Comparison of ENCODE assay signal across 10 mouse cellular contexts in genomic region chr1:66896556-66896955, GRCm38 (mm10). TPM values are rescaled to one million over a fixed set of nuclear protein-coding genes. Genes with fewer than 3 reads are reported as not detected.
A peak's percentile ranks its signal among the peaks of the same experiment; 100 is the strongest.
DNase-seq lines count a peak whose midpoint lies in the region; ATAC-seq and TF ChIP-seq lines count a peak whose summit lies in the region.
"Had no signal": no experiment of that assay in that cellular context is flagged by ENCODE, and none has a peak within 500 bp of the region (broad histone marks: within the 10 kb centered on the region; RNA-seq: fewer than 3 reads in every experiment).

No protein-coding gene starts in this region.

- TF ChIP-seq RAD21 in CH12.LX (IDR thresholded peaks at IDR 0.05; ENCODE audit: low read depth, low read length), result no peak

- no peak for TF ChIP-seq POLR2A in CH12.LX (IDR thresholded peaks at IDR 0.05; ENCODE audit: low read depth, low read length)

- H3K4me2 ChIP-seq in CH12.LX (ENCODE audit: insufficient read depth, low read depth, poor library complexity, severe bottlenecking), result peak overlapping the region; percentile 100
- H3K4me2 ChIP-seq in heart, embryonic 16.5 days (ENCODE audit: low read depth, low read length), result peak overlapping the region; percentile 66

- peak overlapping the region; percentile 53 for H3K9ac ChIP-seq in CH12.LX (ENCODE audit: insufficient read depth, low read depth)
- peak overlapping the region; percentile 65 for H3K9ac ChIP-seq in heart, embryonic 16.5 days (ENCODE audit: low read length)

- TF ChIP-seq EP300 in CH12.LX (IDR thresholded peaks at IDR 0.05; ENCODE audit: low read length), result no peak

- 33% methylated on average over 5 of the region's 5 CpGs for WGBS in heart, embryonic 16.5 days

- peak overlapping the region; percentile 66 for H3K4me3 ChIP-seq in gastrocnemius, adult 2 months
- H3K4me3 ChIP-seq in CH12.LX (replicated peaks in 1 of 3; ENCODE audit: low read depth in 2 of 3, low read length in 2 of 3, poor library complexity in 1 of 3), result peak overlapping the region in 1 of 3 experiments; percentile 11
- H3K4me3 ChIP-seq in heart, embryonic 16.5 days (ENCODE audit: low read length), result peak overlapping the region; percentile 36

- no peak for TF ChIP-seq CTCF in gastrocnemius, adult 2 months (IDR thresholded peaks at IDR 0.05)
- TF ChIP-seq CTCF in CH12.LX (conservative IDR thresholded peaks at IDR 0.05 in 1 of 2, IDR thresholded peaks at IDR 0.05 in 1 of 2; ENCODE audit: low read depth in 2 of 2, low read length in 2 of 2), result no peak

- intact Hi-C loops in gastrocnemius, adult 2 months (cut with DNase I), result loop anchor here (1.0 to 5.0 kb wide), 3 partner anchors 34 to 96 kb away; partner anchors contain the start of gene Acadl
- intact Hi-C loops in gastrocnemius, postnatal 14 days (cut with DNase I; ENCODE audit: low total_unique reads), result no loop called here

- no peaks in the 10 kb centered on the region for H3K27me3 ChIP-seq in CH12.LX (replicated peaks)
- H3K27me3 ChIP-seq in heart, embryonic 16.5 days (ENCODE audit: control insufficient read depth, insufficient read depth, low read length), result no peaks in the 10 kb centered on the region

- peak overlapping the region; percentile 81 for H3K27ac ChIP-seq in gastrocnemius, adult 2 months
- no peak overlapping the region for H3K27ac ChIP-seq in CH12.LX (ENCODE audit: insufficient read depth, low read depth)
- peak overlapping the region; percentile 42 for H3K27ac ChIP-seq in heart, embryonic 16.5 days (ENCODE audit: low read length)

- DNase-seq in gastrocnemius, adult 2 months, result no peak
- no peak for DNase-seq in gastrocnemius, postnatal 14 days
- DNase-seq in CH12.LX (ENCODE audit: extremely low read depth), result peak; percentile 8
- no peak for DNase-seq in natural killer cell, adult 2 months (ENCODE audit: low spot score in 2 of 2)
- no peak for DNase-seq in thymus, adult 18-20 months
- DNase-seq in layer of hippocampus, postnatal 10 days (ENCODE audit: low spot score in 2 of 2), result no peak
- DNase-seq: lung, postnatal 4 days; thymus, adult 2 months had no signal

- no peaks in the 10 kb centered on the region for H3K36me3 ChIP-seq in CH12.LX (replicated peaks in 1 of 2; ENCODE audit: control insufficient read depth in 1 of 2, insufficient read depth in 1 of 2, low read length in 1 of 2)
- no peaks in the 10 kb centered on the region for H3K36me3 ChIP-seq in heart, embryonic 16.5 days (ENCODE audit: control insufficient read depth, insufficient read depth)

- H3K9me3 ChIP-seq in CH12.LX (replicated peaks; ENCODE audit: low read length), result no peaks in the 10 kb centered on the region
- no peaks in the 10 kb centered on the region for H3K9me3 ChIP-seq in heart, embryonic 16.5 days (replicated peaks; ENCODE audit: control insufficient read depth, low read length)

- ATAC-seq in heart, embryonic 16.5 days (replicated peaks; ENCODE audit: extremely low read depth, insufficient read depth, low FRiP score), result 0 out of 2 replicates have a peak, but pooled peaks have one; percentile 13
- ATAC-seq in megakaryocyte-erythroid progenitor cell, adult 5-6 weeks (replicated peaks; ENCODE audit: low FRiP score, low TSS enrichment, poor library complexity, severe bottlenecking), result peak; percentile 36; the same call in 1 of the 2 replicates

- H3K79me2 ChIP-seq in CH12.LX (replicated peaks; ENCODE audit: control insufficient read depth, extremely low read depth, insufficient read depth, poor library complexity, severe bottlenecking), result no peaks in the 10 kb centered on the region

- in situ Hi-C loops in CH12.LX (cut with MboI; ENCODE audit: low pct_ligation_motif_present, low pct_unique_long_range_greater_than_20kb, low sequenced_read_pairs), result loop anchor here (5.0 kb wide), 1 partner anchor 96 kb away; no protein-coding TSS in a partner anchor

- peaks cover 4 to 8% of the 10 kb centered on the region in 2 experiments; a peak in 2 of 4 replicates for H3K4me1 ChIP-seq in CH12.LX (ENCODE audit: control insufficient read depth in 1 of 2, insufficient read depth in 2 of 2)
- H3K4me1 ChIP-seq in heart, embryonic 16.5 days (ENCODE audit: control insufficient read depth, insufficient read depth, low read length), result peaks cover 16% of the 10 kb centered on the region

- dilution Hi-C loops in CH12.LX (cut with MboI; ENCODE audit: extremely low pct_ligation_motif_present, extremely low pct_unique_long_range_greater_than_20kb, low sequenced_read_pairs), result no loop called here

TF ChIP-seq in CH12.LX, 34 proteins besides CTCF, POLR2A, EP300 and RAD21:
- TF ChIP-seq CHD2 (IDR thresholded peaks at IDR 0.05; ENCODE audit: low read length), result no peak
- no peak for TF ChIP-seq NELFE (IDR thresholded peaks at IDR 0.05; ENCODE audit: low read depth, low read length)
- TF ChIP-seq NRF1 (IDR thresholded peaks at IDR 0.05; ENCODE audit: low read depth, low read length), result no peak
- no peak for TF ChIP-seq BHLHE40 (IDR thresholded peaks at IDR 0.05; ENCODE audit: low read depth, low read length)
- no peak for TF ChIP-seq SMC3 (IDR thresholded peaks at IDR 0.05; ENCODE audit: low read depth, low read length)
- no peak for TF ChIP-seq MYC (IDR thresholded peaks at IDR 0.05; ENCODE audit: low read depth, low read length)
- TF ChIP-seq KAT2A (IDR thresholded peaks at IDR 0.05; ENCODE audit: insufficient replicate concordance, low read length), result no peak
- TF ChIP-seq CHD1 (IDR thresholded peaks at IDR 0.05; ENCODE audit: low read depth, low read length), result no peak
- TF ChIP-seq ELF1 (IDR thresholded peaks at IDR 0.05; ENCODE audit: low read depth, low read length), result no peak
- no peak for TF ChIP-seq RCOR1 (conservative IDR thresholded peaks at IDR 0.05; ENCODE audit: low read depth, low read length)
- no peak for TF ChIP-seq HCFC1 (IDR thresholded peaks at IDR 0.05; ENCODE audit: low read depth, low read length)
- no peak for TF ChIP-seq JUND (conservative IDR thresholded peaks at IDR 0.05; ENCODE audit: low read depth, low read length)
- TF ChIP-seq TBP (conservative IDR thresholded peaks at IDR 0.05; ENCODE audit: low read depth, low read length), result no peak
- no peak for TF ChIP-seq MEF2A (IDR thresholded peaks at IDR 0.05; ENCODE audit: borderline replicate concordance, low read depth, low read length)
- no peak for TF ChIP-seq ZKSCAN1 (IDR thresholded peaks at IDR 0.05; ENCODE audit: borderline replicate concordance, low read depth, low read length)
- no peak for TF ChIP-seq ZC3H11A (IDR thresholded peaks at IDR 0.05; ENCODE audit: low read depth, low read length)
- no peak for TF ChIP-seq JUN (IDR thresholded peaks at IDR 0.05; ENCODE audit: insufficient read depth, low read depth, low read length)

RNA-seq across cellular contexts. Expression of gene Acadl, which starts 33.5 kb away (rescaled TPM):
- total RNA-seq in gastrocnemius, adult 2 months (2021), result 100 to 1,000 TPM; 186 to 398 TPM
- 100 to 1,000 TPM; 267 to 388 TPM for total RNA-seq in gastrocnemius, postnatal 14 days (2021)
- total RNA-seq in CH12.LX (2012; rRNA removed) (18.8 and 24.7 TPM in 2 replicates), CH12.LX (2014; rRNA removed) (26.2 and 28.4 TPM in 2 replicates)
- 58.9 and 62.6 TPM in 2 replicates for polyA plus RNA-seq in CH12.LX (2012; ENCODE audit: insufficient read length, low read depth)
- 864 and 927 TPM in 2 replicates for polyA plus RNA-seq in heart, embryonic 16.5 days (2015; fragmentation: Nextera tagmentation; extraction: Ambion mirVana)
- total RNA-seq in megakaryocyte-erythroid progenitor cell, adult 5-6 weeks (2014; fragmentation: Nextera tagmentation), result 85.6 and 91.2 TPM in 2 replicates
- 84.5 and 85.8 TPM in 2 replicates for total RNA-seq in megakaryocyte-erythroid progenitor cell, adult 5-6 weeks (2017)
- total RNA-seq in layer of hippocampus, postnatal 10 days (2021), result 10 to 100 TPM; 38.1 to 42.5 TPM

RNA-seq across cellular contexts. Expression of gene Myl1, which starts 48.6 kb away (rescaled TPM):
- over 10,000 TPM; 14,696 to 24,668 TPM for total RNA-seq in gastrocnemius, adult 2 months (2021)
- over 10,000 TPM; 30,782 to 31,244 TPM for total RNA-seq in gastrocnemius, postnatal 14 days (2021)
- total RNA-seq in CH12.LX (2012; rRNA removed) (not detected in 2 replicates), CH12.LX (2014; rRNA removed) (not detected in 2 replicates)
- polyA plus RNA-seq in CH12.LX (2012; ENCODE audit: insufficient read length, low read depth), result not detected in 2 replicates
- polyA plus RNA-seq in heart, embryonic 16.5 days (2015; fragmentation: Nextera tagmentation; extraction: Ambion mirVana), result 333 and 565 TPM in 2 replicates
- 2.7 TPM in 1 of 2 replicates, not detected in the other for total RNA-seq in megakaryocyte-erythroid progenitor cell, adult 5-6 weeks (2014; fragmentation: Nextera tagmentation)
- 2.1 TPM in 1 of 2 replicates, not detected in the other for total RNA-seq in megakaryocyte-erythroid progenitor cell, adult 5-6 weeks (2017)
- total RNA-seq in layer of hippocampus, postnatal 10 days (2021), result 1 to 10 TPM in 1 of 2 experiments, under 1 TPM in 1; 0.34 to 1.0 TPM

Comparison
In these comparisons a context has a peak if more than half of its experiments do, and no peak if none do; other contexts are left out.
1. RNA of gene Myl1, which starts 48.6 kb away (total RNA-seq): 30,782 to 31,244 TPM in gastrocnemius, postnatal 14 days and 14,696 to 24,668 TPM in gastrocnemius, adult 2 months; 2.1 to 2.7 TPM in megakaryocyte-erythroid progenitor cell, adult 5-6 weeks, 0.34 to 1.0 TPM in layer of hippocampus, postnatal 10 days and not detected in CH12.LX; every median in the first group is over 1,000 times any median in the second.